Mouse (Mus musculus) neural tube, embryonic 14.5 days (tissue): ENCODE results near the gene Snapc2. TPM values are rescaled to one million over a fixed set of nuclear protein-coding genes. Genes with fewer than 3 reads are reported as not detected.

Experiments used
- ATAC-seq: fragments of 200-750 bp; cut with Nextera tagmentation; 2 replicates; pipeline ENCODE4 v1.8.0; 2017; ENCODE audit warnings: low read depth, mild to moderate bottlenecking, moderate TSS enrichment, moderate library complexity
- H3K27ac ChIP-seq: fragments of 300-500 bp; sonication (generic); 2 replicates; pipeline ENCODE4 v1.5.1; 2014; ENCODE audit warnings: low read depth, mild to moderate bottlenecking, control low read depth, low read length, moderate library complexity, mixed read lengths
- H3K27me3 ChIP-seq: fragments of 300-500 bp; sonication (generic); 2 replicates; pipeline ENCODE4 v1.6.1; 2014; ENCODE audit warnings: low read length; ENCODE audit not compliant: control insufficient read depth, insufficient read depth
- H3K36me3 ChIP-seq: fragments of 300-500 bp; sonication (generic); 2 replicates; pipeline ENCODE4 v1.6.1; 2014; ENCODE audit warnings: low read length, mixed read lengths; ENCODE audit not compliant: control insufficient read depth, insufficient read depth
- H3K4me1 ChIP-seq: fragments of 300-500 bp; sonication (generic); 2 replicates; pipeline ENCODE4 v1.6.1; 2014; ENCODE audit warnings: low read length; ENCODE audit not compliant: control insufficient read depth, insufficient read depth
- H3K4me2 ChIP-seq: fragments of 300-500 bp; sonication (generic); 2 replicates; pipeline ENCODE4 v1.6.1; 2014; ENCODE audit warnings: mild to moderate bottlenecking, low read depth, low read length, control low read depth
- H3K4me3 ChIP-seq: fragments of 300-500 bp; sonication (generic); 2 replicates; pipeline ENCODE4 v1.5.1; 2014; ENCODE audit warnings: low read depth, low read length, control low read depth, mixed read lengths
- H3K9ac ChIP-seq: fragments of 300-500 bp; sonication (generic); replicated peaks from 2 replicates; pipeline ENCODE4 v1.6.1; 2014; ENCODE audit warnings: low read depth, mild to moderate bottlenecking, control low read depth, low read length, mixed read lengths
- H3K9me3 ChIP-seq: fragments of 300-500 bp; sonication (generic); 2 replicates; pipeline ENCODE4 v1.6.1; 2016; ENCODE audit warnings: low read length; ENCODE audit not compliant: control insufficient read depth
- WGBS: fragments of 180-500 bp; shearing (Covaris S2); extraction: QIAGEN DNeasy Blood & Tissue Kit; methylation state at CpG from one replicate; pipeline ENCODE4 v1.1.7; 2014; 5-methylcytosine and 5-hydroxymethylcytosine counted together
- polyA plus RNA-seq: library from polyadenylated mRNA; unstranded; fragments of >200 nt; fragmentation: Nextera tagmentation; extraction: Ambion mirVana; gene quantifications from 2 replicates; pipeline ENCODE4 v1.2.1, GENCODE M21; 2014

Snapc2 gene
- polyA plus RNA-seq, 1 experiment from 2014 or later, result 57.9 TPM

DNA sequence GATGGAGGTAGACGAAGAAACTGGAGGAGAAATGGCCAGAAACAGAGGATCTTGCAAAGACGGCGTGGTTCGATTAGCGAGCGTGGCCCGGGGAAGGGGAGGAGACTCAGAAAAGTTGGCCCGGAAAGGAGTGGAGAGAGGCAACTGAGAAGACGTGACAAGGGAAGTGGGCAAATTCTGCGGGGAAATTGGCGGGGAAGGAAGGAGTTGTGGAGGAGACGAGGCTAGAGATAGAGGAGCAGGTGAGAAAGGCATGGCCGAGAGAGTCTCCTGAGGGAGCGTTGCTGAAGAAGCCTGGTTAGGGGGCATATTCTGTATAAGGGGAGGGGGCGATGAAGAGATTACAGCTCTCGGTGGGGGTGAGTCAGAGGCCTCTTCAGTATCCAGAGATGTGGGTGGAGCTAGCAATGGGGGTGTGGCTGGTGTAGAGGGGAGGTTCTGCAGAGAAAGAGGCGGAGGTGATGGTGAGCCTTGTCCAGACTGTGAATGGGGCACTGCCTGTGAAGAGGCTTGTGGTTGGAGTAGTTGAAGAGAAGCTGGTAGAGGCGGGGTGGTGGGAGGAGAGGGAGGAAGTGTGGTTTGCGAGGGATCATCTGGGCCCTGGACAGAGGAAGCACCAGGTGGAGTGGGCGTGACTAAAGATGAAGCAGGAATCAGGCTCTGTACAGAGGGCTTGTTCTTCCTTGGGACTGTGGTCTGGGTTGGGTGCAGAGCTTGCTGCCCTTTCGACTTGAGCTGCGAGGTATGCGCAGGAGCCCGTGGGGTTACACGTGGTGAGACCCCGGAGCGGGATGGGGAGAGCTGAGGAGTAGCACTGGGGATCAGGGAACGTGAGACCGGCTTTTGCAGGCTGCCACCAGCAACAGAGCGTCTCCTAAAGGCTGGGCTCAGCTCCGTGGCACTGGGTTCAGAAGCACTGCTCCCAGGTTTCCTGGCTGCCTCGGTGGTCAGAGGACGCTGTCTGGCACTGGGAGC is 38.6 kb upstream of the Snapc2 start:
- Histone ChIP-seq H3K27me3 (no peaks in the 10 kb centered on the region), H3K4me1 (peaks cover 33% of the 10 kb centered on the region), H3K4me2 (peak overlapping the region; percentile 94), H3K27ac (no peak overlapping the region), H3K4me3 (peak overlapping the region; percentile 73), H3K9me3 (no peaks in the 10 kb centered on the region), H3K36me3 (peaks cover 21% of the 10 kb centered on the region; the same call in 1 of the 2 replicates), H3K9ac (0 out of 2 replicates have a peak overlapping the region, but pooled peaks have one; percentile 39)
- no peak for ATAC-seq
- WGBS, result 12% methylated on average over 33 of the region's 33 CpGs

DNA sequence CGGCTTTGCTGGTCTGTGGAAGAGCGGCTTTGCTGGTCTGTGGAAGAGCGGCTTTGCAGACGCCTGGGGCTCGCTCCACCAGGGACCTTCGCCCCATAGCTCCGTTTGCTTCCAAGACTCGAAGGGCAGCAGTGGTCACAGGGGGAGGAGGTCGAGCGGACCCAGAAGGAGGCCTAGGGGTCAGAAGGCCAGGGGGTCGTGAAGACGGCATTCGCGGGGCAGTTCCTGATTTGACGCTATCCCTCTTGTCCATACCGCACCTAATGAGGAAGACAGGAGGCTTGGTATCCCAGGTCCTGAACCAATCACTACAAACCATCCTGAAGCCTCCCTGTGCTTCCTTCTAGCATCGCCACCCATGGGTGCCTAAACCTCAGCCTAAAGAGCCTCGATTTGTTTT is 36.6 kb upstream of the Snapc2 start:
- peak overlapping the region; percentile 95 for H3K9ac ChIP-seq
- no peaks in the 10 kb centered on the region for H3K9me3 ChIP-seq
- H3K27me3 ChIP-seq, result no peaks in the 10 kb centered on the region
- peaks cover 33% of the 10 kb centered on the region for H3K4me1 ChIP-seq
- H3K4me3 ChIP-seq, result peak overlapping the region; percentile 73
- no peak; the same call in none of the 2 replicates for ATAC-seq
- peak overlapping the region; percentile 94 for H3K4me2 ChIP-seq
- WGBS, result 3% methylated on average over 18 of the region's 18 CpGs
- H3K27ac ChIP-seq, result peak overlapping the region; percentile 94
- H3K36me3 ChIP-seq, result peaks cover 11% of the 10 kb centered on the region; the same call in 1 of the 2 replicates

DNA sequence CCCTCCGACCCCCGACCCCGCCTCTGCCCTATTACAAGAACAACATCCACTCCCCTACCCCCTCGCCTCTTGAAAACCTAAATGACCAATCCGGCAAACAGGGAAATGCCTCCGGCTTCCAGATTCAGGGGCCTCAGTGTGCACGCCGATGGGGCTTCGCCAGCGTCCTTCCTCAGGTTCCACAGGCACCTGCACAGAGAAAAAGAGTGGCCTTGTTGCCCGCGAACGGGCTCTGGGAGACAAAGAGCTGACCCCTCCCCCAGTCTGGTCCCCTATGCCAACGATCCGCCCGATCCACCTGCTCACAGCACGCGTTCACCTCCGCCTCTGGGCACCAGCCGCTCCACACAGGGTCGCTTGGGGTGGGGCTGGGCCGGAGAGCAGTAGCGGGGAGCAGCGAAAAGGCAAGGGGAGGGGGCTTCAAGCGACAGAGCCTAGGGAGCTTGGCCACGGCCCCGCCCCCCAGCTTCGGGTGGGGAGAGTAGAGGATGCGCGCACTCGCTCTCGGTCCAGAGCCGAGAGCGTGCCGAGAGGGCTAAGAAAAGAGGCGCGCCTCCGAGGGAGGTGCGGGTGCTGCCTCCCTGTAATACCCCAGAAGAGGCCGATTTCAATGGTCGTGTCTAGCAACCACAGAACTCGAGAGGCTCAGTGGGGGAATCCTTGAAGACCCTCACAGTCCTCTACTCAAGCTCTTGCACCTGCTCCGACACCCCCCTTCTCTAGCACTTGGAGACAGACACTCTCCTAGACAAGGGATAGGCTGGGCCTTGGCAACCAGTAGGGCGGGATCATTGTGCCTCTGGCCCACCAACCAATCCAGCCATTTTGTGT is 35.9 kb upstream of the Snapc2 start, which contains the start of gene Prr36:
Gene Prr36, minus strand, starts transcription at position 669 of the 831 bp plus-strand sequence.
- peak within 1 kb of the TSS; percentile 94 for H3K27ac ChIP-seq
- H3K4me3 ChIP-seq, result peak within 1 kb of the TSS; percentile 73
- WGBS, result under 1% methylated on average over 44 of the region's 44 CpGs
- peaks cover 33% of the 10 kb centered on the region for H3K4me1 ChIP-seq
- H3K27me3 ChIP-seq, result no peaks in the 10 kb centered on the region
- no peaks in the 10 kb centered on the region for H3K9me3 ChIP-seq
- H3K36me3 ChIP-seq, result peaks cover 11% of the 10 kb centered on the region; the same call in 1 of the 2 replicates
- peak within 1 kb of the TSS; percentile 95 for H3K9ac ChIP-seq
- peak; percentile 92 for ATAC-seq
- H3K4me2 ChIP-seq, result peak within 1 kb of the TSS; percentile 94

DNA sequence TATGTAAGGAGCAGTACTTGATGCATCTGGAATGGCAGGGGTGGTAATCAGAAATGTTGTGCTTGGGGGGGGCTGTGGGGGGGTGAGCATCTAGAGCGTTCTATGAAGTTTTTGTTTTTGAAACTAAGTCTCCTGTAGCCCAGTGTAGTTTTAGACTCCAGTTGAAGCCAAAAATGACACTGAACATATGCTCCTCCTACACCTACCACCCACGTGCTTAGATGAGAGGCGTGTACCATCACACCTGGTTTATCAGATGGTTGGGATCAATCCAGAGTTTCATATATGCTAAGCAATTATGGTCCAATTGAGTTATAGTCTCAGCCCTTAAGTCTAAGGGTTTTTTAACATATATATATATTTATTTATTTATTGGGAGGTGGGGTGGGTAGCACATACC is 33.3 kb upstream of the Snapc2 start:
- H3K4me1 ChIP-seq, result peaks cover 12% of the 10 kb centered on the region
- no peak overlapping the region for H3K9ac ChIP-seq
- H3K4me3 ChIP-seq, result no peak overlapping the region
- 93% methylated on average over 3 of the region's 3 CpGs for WGBS
- H3K27me3 ChIP-seq, result no peaks in the 10 kb centered on the region
- no peaks in the 10 kb centered on the region for H3K9me3 ChIP-seq
- no peak overlapping the region for H3K27ac ChIP-seq
- no peak for ATAC-seq
- peaks cover 5% of the 10 kb centered on the region; the same call in 1 of the 2 replicates for H3K36me3 ChIP-seq
- no peak overlapping the region for H3K4me2 ChIP-seq

DNA sequence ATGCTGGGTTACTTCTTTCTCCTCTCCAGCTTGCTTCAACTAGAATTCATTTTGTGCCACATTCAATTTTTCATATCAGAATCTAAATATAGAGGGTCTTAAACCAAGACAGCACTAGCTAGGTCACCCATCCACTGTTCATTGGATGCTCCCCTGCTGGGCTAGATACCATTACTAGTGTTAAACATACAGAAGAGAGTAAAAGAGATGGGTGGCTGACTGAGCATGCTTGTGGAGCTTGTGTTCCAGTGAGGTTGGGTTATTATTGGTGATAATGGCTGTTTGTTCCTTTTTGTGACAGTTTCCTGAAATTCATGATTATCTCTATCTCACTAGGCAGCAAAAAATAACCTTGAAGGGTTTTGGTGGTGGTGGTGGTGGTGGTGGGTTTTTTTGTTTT is 30.8 kb upstream of the Snapc2 start:
- Histone ChIP-seq H3K4me1 (no peaks in the 10 kb centered on the region), H3K27me3 (no peaks in the 10 kb centered on the region), H3K4me3 (no peak overlapping the region), H3K36me3 (no peaks in the 10 kb centered on the region), H3K4me2 (no peak overlapping the region), H3K9me3 (no peaks in the 10 kb centered on the region), H3K27ac (no peak overlapping the region), H3K9ac (no peak overlapping the region)
- no peak for ATAC-seq

DNA sequence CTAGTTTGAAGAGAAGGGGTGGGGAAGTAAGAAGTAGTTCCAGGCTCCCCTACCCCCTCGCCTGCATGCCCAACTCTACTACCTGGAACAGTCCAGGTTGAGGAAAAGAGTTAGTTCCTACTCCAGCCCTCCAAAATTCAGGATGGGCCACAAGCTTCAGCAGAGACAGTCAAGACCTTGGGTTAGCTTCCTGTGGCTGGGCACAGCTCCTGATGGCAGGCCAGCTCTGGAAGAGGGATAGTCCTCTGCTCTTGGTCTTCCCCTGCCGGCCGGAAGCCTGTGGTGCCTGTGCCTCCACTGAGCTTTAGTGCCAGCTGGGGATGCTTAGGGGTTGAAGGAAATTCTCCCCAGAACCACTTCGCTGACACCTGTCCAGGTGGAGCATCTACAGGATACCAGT is 26.6 kb upstream of the Snapc2 start:
- Histone ChIP-seq H3K36me3 (no peaks in the 10 kb centered on the region), H3K4me3 (no peak overlapping the region), H3K9me3 (no peaks in the 10 kb centered on the region), H3K4me1 (no peaks in the 10 kb centered on the region), H3K4me2 (peak overlapping the region; percentile 9; the same call in 1 of the 2 replicates), H3K27me3 (0 out of 2 replicates have a peak, but pooled peaks cover 2% of the 10 kb centered on the region), H3K27ac (no peak overlapping the region), H3K9ac (no peak overlapping the region)
- 22% methylated on average over 4 of the region's 4 CpGs for WGBS
- ATAC-seq, result no peak

DNA sequence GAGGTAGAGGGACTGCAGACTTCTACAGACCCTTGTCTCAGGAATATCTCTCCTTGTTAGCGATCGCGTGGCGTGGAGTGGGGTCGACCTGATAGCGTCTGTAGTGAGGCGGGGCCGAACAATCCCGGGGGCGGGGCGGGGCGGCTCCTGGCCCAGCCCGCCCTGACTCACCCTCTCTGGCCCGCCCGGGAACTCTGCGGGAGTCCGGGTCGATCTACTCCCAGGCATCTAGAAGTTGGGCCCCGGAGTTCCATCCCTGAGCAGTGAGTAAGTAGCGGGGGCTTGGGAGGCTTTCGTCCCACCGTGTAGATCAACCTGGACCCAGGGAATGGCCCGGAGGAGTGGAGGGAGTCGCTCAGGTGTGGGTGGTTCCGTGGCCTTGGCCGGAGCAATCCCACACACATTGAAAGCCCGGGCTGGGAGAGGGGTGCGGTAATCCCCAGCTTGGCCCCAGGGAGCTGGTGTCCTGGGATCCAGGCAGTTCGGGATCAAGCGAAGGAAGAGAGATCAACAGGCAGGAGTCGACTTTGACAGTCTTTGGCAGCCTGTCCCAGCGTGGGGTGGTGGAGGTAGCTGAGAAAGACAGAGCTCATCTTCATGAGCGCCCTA is 26.0 kb upstream of the Snapc2 start, which contains the start of gene Lrrc8e:
Gene Lrrc8e, plus strand, starts transcription at position 89 of the 609 bp plus-strand sequence.
- Histone ChIP-seq H3K4me1 (no peaks in the 10 kb centered on the region), H3K9ac (no peak within 1 kb of the TSS), H3K4me3 (no peak within 1 kb of the TSS), H3K9me3 (no peaks in the 10 kb centered on the region), H3K36me3 (no peaks in the 10 kb centered on the region), H3K27me3 (0 out of 2 replicates have a peak, but pooled peaks cover 2% of the 10 kb centered on the region), H3K4me2 (peak within 1 kb of the TSS; percentile 9; the same call in 1 of the 2 replicates), H3K27ac (no peak within 1 kb of the TSS)
- WGBS, result 5% methylated on average over 30 of the region's 33 CpGs
- no peak; the same call in 1 of the 2 replicates for ATAC-seq

DNA sequence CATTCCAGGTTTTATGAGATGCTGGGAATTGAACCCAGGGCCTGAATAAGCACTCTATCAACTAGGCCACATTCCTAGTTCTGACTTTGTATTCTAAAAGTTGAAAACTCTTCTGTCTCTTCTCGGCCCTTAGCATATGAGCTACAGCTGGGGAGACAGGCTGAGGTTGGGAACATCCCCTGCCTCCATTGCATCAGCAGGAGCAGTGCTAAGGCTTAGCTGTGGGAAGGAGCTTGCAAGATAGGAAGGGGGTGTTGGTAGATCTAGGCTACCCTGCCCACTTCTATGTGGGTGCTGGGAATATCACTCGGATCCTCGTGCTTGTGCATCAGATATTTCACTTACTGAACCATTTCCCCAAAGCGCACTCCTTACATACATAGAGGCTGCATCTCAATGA is 25.0 kb upstream of the Snapc2 start:
- no peak for ATAC-seq
- H3K4me3 ChIP-seq, result no peak overlapping the region
- WGBS, result 92% methylated on average over 4 of the region's 4 CpGs
- H3K4me1 ChIP-seq, result no peaks in the 10 kb centered on the region
- H3K9ac ChIP-seq, result no peak overlapping the region
- H3K27ac ChIP-seq, result no peak overlapping the region
- no peaks in the 10 kb centered on the region for H3K36me3 ChIP-seq
- 0 out of 2 replicates have a peak, but pooled peaks cover 2% of the 10 kb centered on the region for H3K27me3 ChIP-seq
- no peaks in the 10 kb centered on the region for H3K9me3 ChIP-seq
- no peak overlapping the region for H3K4me2 ChIP-seq
